Mouse (Mus musculus) heart, embryonic 15.5 days (tissue): ENCODE data around the gene Rfesd. TPM values are rescaled to one million over a fixed set of nuclear protein-coding genes. Genes with fewer than 3 reads are reported as not detected.

Experiments
- ATAC-seq: fragments of 200-750 bp; cut with Nextera tagmentation; replicated peaks from 2 replicates; pipeline ENCODE4 v1.8.0; 2017; ENCODE audit warnings: low read depth, moderate TSS enrichment; ENCODE audit not compliant: insufficient number of reproducible peaks, insufficient read depth, low FRiP score
- H3K27ac ChIP-seq: fragments of 300-500 bp; sonication (generic); 2 replicates; pipeline ENCODE4 v1.5.1; 2015; ENCODE audit warnings: mild to moderate bottlenecking, inconsistent platforms
- H3K27me3 ChIP-seq: fragments of 300-500 bp; sonication (generic); 2 replicates; pipeline ENCODE4 v1.6.1; 2015; ENCODE audit warnings: inconsistent platforms
- H3K36me3 ChIP-seq: fragments of 300-500 bp; sonication (generic); 2 replicates; pipeline ENCODE4 v1.6.1; 2015; ENCODE audit warnings: mild to moderate bottlenecking, inconsistent platforms
- H3K4me1 ChIP-seq: fragments of 300-500 bp; sonication (generic); replicated peaks from 2 replicates; pipeline ENCODE4 v1.6.1; 2015; ENCODE audit warnings: inconsistent platforms
- H3K4me2 ChIP-seq: fragments of 300-500 bp; sonication (generic); 2 replicates; pipeline ENCODE4 v1.6.1; 2015; ENCODE audit warnings: inconsistent platforms, mild to moderate bottlenecking, moderate library complexity
- H3K4me3 ChIP-seq: fragments of 300-500 bp; sonication (generic); 2 replicates; pipeline ENCODE4 v1.5.1; 2015; ENCODE audit warnings: mild to moderate bottlenecking, inconsistent platforms
- H3K9ac ChIP-seq: fragments of 300-500 bp; sonication (generic); 2 replicates; pipeline ENCODE4 v1.6.1; 2015; ENCODE audit warnings: mild to moderate bottlenecking, inconsistent platforms
- H3K9me3 ChIP-seq: fragments of 300-500 bp; sonication (generic); replicated peaks from 2 replicates; pipeline ENCODE4 v1.6.1; 2016; ENCODE audit warnings: inconsistent platforms
- WGBS: fragments of 180-500 bp; shearing (Covaris S2); methylation state at CpG from one replicate; pipeline ENCODE4 v1.1.7; 2015; ENCODE audit warnings: mixed read lengths; 5-methylcytosine and 5-hydroxymethylcytosine counted together
- polyA plus RNA-seq: library from polyadenylated mRNA; unstranded; fragments of >200 nt; fragmentation: Nextera tagmentation; extraction: Ambion mirVana; gene quantifications from 2 replicates; pipeline ENCODE4 v1.2.1, GENCODE M21; 2015

Gene Rfesd
- polyA plus RNA-seq, 1 experiment from 2014 or later: 11.8 TPM

DNA sequence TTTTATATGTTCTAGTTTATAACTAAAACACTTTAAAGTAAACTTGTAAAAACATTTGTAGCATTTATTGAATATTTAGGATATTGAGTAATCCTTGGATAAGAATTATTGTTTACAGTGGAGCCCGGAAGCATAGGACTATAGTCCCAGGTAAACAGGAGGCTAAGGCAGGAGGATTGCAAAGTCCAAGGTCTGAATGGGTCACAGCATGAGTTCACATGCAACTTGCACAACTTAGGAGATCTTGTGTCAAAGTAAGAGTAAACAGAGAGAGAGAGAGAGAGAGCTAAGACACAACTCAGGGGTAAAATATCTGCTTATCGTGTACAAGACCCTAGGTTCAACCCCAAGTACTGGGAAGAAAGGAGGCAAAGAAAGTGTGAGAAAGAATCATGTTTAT is 41.9 kb downstream of the Rfesd start:
- no peak overlapping the region for H3K4me2 ChIP-seq
- no peaks in the 10 kb centered on the region for H3K36me3 ChIP-seq
- no peak overlapping the region for H3K9ac ChIP-seq
- H3K27me3 ChIP-seq: no peaks in the 10 kb centered on the region
- no peaks in the 10 kb centered on the region for H3K9me3 ChIP-seq
- no peak for ATAC-seq
- no peak overlapping the region for H3K4me3 ChIP-seq
- 76% methylated on average over 2 of the region's 2 CpGs for WGBS
- H3K27ac ChIP-seq: no peak overlapping the region
- no peaks in the 10 kb centered on the region for H3K4me1 ChIP-seq

DNA sequence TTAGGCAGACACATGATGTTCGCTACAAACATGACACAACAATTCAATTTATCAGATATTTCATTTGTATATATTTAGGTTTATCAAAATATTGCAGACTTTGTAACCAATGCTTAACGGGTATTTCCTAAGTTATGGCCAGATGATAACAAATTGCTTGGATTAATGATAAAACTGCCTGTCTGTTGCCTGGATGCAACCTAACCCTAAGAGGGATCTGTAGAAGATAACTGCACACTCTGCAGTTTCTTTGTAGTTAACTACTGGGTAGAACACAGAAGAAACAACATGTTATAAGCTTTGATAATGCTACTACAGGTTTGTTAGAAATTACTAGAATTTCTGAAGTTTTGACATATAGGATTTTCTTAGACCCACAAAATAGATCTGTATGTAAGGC is 42.3 kb downstream of the Rfesd start:
- no peak overlapping the region for H3K27ac ChIP-seq
- H3K4me1 ChIP-seq: no peaks in the 10 kb centered on the region
- no peaks in the 10 kb centered on the region for H3K27me3 ChIP-seq
- H3K9ac ChIP-seq: no peak overlapping the region
- H3K4me3 ChIP-seq: no peak overlapping the region
- ATAC-seq: no peak
- no peak overlapping the region for H3K4me2 ChIP-seq
- H3K9me3 ChIP-seq: no peaks in the 10 kb centered on the region
- WGBS: 77% methylated on average over 2 of the region's 2 CpGs
- H3K36me3 ChIP-seq: no peaks in the 10 kb centered on the region

DNA sequence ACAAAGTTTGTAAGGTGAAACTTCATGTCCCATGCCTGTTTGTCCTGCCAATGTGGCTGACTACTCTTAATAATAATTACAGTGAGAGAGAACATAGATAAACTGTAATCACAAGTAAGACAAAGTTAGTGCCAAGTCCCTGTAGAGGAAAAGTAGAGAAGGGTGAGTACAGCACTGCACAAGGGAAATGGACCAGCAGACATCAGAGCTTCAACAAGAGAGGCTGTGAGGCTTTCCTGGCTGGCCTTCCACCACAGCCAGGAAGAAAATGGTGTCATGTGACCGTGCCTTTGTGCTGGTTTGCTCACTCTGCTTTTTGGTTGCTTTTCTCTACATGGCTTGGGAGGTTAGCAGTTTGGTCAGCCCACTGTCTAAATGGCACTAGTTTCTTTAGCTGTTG is 42.9 kb downstream of the Rfesd start:
- Histone ChIP-seq H3K9ac (no peak overlapping the region), H3K9me3 (no peaks in the 10 kb centered on the region), H3K27ac (no peak overlapping the region), H3K4me1 (no peaks in the 10 kb centered on the region), H3K36me3 (no peaks in the 10 kb centered on the region), H3K27me3 (no peaks in the 10 kb centered on the region), H3K4me3 (no peak overlapping the region), H3K4me2 (no peak overlapping the region)
- no peak for ATAC-seq
- WGBS: 80% methylated on average over 1 of the region's 1 CpGs

DNA sequence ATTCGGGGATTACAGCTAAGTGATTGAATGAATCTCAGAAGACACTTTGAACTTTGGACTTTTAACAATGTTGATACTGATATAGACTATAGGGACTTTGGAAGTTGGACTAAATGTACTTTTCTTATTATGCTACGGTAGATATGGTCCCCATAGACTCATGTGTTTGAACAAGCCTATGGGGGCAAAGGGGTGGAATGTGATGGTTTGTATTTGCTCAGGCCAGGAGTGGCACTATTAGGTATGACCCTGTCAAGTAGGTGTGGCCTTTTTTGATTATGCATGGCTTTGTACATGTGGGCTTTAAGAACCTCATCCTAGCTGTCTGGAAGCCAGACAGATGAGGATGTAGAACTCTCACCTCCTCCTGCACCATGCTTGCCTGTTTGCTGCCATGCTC is 44.0 kb downstream of the Rfesd start:
- no peaks in the 10 kb centered on the region for H3K27me3 ChIP-seq
- H3K4me2 ChIP-seq: no peak overlapping the region
- no peaks in the 10 kb centered on the region for H3K36me3 ChIP-seq
- H3K9ac ChIP-seq: no peak overlapping the region
- no peak overlapping the region for H3K27ac ChIP-seq
- no peaks in the 10 kb centered on the region for H3K9me3 ChIP-seq
- no peaks in the 10 kb centered on the region for H3K4me1 ChIP-seq
- ATAC-seq: no peak
- 66% methylated on average over 2 of the region's 2 CpGs for WGBS
- no peak overlapping the region for H3K4me3 ChIP-seq

DNA sequence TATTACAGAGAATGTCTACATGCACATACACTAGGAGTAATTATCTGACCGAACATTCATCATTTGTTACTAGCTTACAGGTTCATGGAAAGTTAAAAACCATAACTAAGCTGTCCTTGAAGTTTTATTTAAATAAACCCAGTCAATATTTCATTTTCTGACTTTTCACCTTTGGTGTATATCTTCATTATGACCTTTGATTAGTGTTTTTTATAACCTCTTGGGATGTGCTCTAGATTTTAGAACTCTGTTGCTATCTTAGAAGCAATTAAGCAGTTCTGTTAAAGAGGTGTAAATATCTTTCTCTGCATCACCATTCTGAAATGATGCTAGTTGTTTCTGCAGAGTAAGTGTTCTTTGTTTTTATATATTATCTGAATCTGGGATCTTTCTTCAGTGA is 51.7 kb downstream of the Rfesd start, which contains the start of gene Spata9:
Gene Spata9 (plus strand): TSS at position 301 of the 400 bp plus-strand sequence.
- Histone ChIP-seq H3K36me3 (no peaks in the 10 kb centered on the region), H3K27me3 (no peaks in the 10 kb centered on the region), H3K9ac (no peak within 1 kb of the TSS), H3K4me3 (no peak within 1 kb of the TSS), H3K4me1 (no peaks in the 10 kb centered on the region), H3K9me3 (no peaks in the 10 kb centered on the region), H3K27ac (no peak within 1 kb of the TSS), H3K4me2 (no peak within 1 kb of the TSS)
- ATAC-seq: no peak
- 66% methylated on average over 1 of the region's 1 CpGs for WGBS

DNA sequence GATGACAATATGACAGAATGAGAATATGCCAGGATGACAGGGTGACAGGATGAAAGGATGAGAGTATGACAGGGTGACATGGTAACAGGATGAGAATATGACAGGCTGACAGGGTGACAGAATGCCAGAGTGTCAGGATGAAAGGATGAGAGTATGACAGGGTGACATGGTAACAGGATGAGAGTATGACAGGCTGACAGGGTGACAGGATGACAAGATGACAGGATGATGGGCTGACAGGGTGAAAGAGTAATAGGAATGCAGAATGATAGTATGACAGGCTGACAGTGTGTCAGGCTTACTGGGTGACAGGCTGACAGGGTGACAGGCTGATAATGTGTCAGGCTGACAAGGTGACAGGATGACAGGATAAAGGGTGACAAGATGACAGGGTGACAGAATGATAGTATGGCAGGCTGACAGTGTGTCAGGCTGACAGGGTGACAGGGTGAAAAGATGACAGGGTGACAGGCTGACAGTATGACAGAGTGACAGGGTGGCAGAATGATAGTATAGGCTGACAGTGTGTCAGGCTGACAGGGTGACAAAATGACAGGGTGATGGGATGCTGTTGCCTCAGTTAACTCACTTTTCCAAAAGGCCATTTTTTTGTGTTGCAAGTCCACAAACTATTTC is 63.0 kb downstream of the Rfesd start:
- H3K36me3 ChIP-seq: no peaks in the 10 kb centered on the region
- no peak for ATAC-seq
- H3K9ac ChIP-seq: no peak overlapping the region
- no peak overlapping the region for H3K4me3 ChIP-seq
- no peaks in the 10 kb centered on the region; the same call in 1 of the 2 replicates for H3K4me1 ChIP-seq
- no peaks in the 10 kb centered on the region for H3K27me3 ChIP-seq
- H3K4me2 ChIP-seq: no peak overlapping the region
- no peaks in the 10 kb centered on the region for H3K9me3 ChIP-seq
- H3K27ac ChIP-seq: no peak overlapping the region

Other genes with a start within 250 kb of the Rfesd start
- gene Glrx, start 178.9 kb downstream of the Rfesd start, polyA plus RNA-seq: 102 and 131 TPM in 2 replicates
- gene Rhobtb3, start 74.8 kb downstream of the Rfesd start, polyA plus RNA-seq: 19.7 and 21.6 TPM in 2 replicates
- gene Spata9, start 51.6 kb downstream of the Rfesd start, polyA plus RNA-seq: 0.14 and 0.31 TPM in 2 replicates
- gene Gpr150, start 38.3 kb upstream of the Rfesd start, polyA plus RNA-seq: 0.06 TPM in 1 of 2 replicates, not detected in the other
- gene Arsk, start 79.9 kb upstream of the Rfesd start, polyA plus RNA-seq: 3.3 and 3.4 TPM in 2 replicates
- gene Ttc37, start 80.0 kb upstream of the Rfesd start, polyA plus RNA-seq: 6.2 and 8.1 TPM in 2 replicates